Mouse (Mus musculus): Measurements from ENCODE around the gene Ids.
A peak's percentile ranks its signal among the peaks of the same experiment; 100 is the strongest.
"Not testable (repeated sequence)": the region's sequence is repeated elsewhere in the genome, so short reads cannot be mapped to it uniquely, and the experiment has no call there.

Gene Ids

DNA sequence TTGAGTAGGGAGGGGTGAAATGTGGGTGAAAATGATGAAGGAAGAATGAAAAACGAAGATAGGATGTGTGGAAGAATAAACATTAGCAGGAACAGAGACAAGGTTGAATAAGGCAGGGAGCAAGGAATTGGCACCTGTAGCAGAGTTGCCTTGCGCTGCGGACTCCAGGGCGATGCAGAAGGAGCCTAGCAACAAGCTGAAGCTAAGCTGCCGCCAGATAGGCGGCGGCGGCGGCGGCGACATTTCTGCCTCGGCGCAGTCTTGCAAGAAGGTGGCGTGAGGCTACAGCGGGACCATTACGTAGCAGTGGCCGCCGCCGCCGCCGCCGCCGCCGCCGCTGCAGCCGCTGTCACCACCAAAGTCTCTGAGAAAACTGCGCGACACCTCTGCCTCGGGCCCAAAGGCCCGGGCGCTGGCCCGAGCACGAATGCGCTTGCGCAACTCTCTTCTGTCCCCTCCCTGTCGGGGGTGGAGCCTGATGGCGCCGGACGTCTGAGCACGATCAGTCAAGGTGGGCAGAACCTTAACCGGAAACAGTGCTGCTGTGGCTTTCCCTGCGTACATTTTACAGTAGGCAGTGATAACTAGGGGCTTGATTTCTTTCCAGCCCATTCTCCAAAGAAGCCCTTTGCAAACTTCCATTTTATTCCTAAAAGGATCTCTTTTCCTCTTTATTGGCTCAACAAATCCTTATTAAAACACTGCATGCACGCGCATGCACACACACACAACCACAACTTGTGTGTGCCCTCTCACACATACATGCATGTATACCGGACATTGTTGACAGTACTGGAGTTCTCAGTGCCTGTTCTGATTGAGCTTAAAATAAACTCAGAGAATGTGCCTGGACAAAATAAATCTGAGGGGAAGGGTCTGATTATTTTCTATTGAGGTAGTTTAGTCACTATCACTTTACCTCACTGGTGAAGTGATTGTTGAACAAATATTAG lies at the start of gene Ids:
TSS of gene Ids (minus strand) at position 424 of the 953 bp plus-strand sequence.
- peak; percentile 79 for DNase-seq

DNA sequence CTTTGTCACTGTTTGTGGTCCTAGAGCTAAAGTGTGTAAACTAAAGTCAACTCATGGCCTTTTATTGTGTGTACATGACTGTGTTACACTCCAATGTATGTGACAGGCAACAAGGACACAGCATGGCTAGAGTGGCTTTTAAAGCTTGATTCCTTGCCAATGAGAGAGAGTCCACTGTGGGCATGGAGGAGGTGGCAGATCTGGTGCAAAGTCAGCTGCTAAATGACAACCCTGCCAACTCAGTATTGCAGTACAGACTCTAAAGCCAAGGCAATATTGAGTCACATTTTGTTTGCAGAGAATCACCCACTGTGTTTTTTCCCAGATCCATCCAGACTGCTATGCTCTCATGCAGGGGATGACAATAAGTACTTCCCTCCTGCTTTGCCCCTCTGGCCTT lies 27.8 kb upstream of the Ids start:
- DNase-seq: not testable (repeated sequence)

GRCm38 (mm10) chrX:70385962-70386351 lies 21.1 kb upstream of the Ids start:
- no peak for DNase-seq

GRCm38 (mm10) chrX:70385276-70385961 lies 20.5 kb upstream of the Ids start, which contains the start of gene 1110012L19Rik:
TSS of gene 1110012L19Rik (plus strand) at chrX:70385877.
- DNase-seq: peak; percentile 69

DNA sequence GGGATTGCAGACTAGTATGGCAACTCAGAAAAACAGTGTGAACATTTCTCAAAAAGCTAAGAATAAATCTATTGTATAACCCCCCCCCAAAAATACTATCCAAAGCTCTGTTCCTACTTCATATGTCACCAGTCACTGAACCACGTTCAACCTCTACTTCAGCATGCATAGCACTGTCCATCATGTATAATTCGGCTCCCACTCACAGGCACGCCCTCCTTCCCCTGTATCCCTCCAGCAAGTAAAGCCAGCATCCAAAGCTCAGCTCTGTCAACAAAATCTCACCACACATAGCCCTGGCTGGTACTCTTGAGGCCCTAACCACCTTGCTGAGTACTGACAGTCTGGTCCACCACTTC lies 20.0 kb upstream of the Ids start:
- DNase-seq: no peak

- DNase-seq: peak; percentile 6
Measured at GRCm38 (mm10) chrX:70374469-70375110, 9.7 kb upstream of the Ids start.

GRCm38 (mm10) chrX:70369758-70370157 lies 4.9 kb upstream of the Ids start:
- not testable (repeated sequence) for DNase-seq

DNA sequence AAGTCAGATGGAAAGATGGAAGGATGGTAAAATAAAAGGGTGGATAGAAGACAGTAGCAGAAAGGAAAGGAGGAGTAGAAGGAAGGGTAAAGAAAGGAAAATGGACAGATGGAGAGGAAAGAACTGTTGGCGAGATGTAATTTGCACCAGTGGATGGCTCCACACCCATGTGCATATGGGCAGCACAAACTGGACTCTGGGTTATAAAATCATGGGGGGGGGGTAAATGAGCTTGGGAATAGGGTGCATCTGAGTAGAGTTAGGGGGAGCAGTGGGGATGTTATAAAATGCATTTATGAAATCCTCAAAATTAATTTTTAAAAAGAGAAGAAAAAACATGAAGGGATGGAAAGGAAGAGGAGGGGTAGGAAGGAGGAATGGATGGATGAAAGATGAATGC lies 682 bp downstream of the Ids start:
- DNase-seq: no peak

DNA sequence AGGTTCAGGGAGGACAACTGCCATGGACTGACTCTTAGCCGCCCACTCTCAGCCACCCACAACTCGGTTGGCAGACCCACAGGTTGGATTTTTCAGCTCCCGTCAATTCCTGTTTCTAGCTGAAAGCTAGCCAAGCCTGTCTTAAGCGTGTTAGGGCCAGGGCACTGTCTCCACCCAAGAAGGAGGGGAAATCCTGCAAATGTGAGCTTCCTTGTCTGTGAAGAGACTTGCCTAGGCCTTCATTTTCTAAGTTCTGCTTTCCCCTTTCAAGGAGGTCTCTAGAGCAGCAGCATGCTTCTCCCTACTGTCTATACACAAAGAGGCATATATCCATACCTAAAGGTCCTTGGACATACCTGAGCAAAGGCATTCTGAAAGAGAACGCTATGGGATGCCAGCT lies 1.4 kb downstream of the Ids start:
- peak; percentile 4 for DNase-seq

GRCm38 (mm10) chrX:70362985-70363384 lies 1.9 kb downstream of the Ids start:
- DNase-seq: no peak

DNA sequence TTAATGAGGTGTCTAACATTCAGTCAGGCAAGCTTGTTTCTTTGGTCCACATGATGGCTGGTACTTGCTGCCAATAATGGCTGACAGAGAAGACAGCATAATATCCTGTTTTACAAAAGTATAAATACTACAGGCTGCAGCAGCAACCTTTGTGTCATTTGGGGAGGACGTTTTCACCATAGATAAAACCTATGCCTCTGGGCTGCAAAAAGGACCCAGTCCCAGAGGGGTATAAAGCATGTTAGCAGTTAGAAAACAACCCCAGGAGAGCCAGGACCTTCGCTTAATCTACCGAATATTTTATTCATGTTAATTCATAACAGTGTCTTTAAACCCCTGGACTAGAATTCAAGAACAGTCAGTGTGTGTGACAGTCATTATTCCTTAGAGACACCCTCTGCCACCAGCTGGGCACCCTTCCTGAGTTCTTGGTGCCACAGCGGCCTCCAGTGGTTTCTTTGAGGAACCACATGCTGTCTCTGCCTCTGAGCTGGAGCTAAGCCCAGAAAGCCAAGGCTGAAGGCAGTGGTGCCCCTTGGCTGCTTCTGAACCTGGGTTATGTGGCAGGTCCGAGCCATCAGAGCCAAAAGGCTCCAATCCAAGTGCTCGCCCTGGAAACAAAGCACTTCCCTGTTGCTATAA lies 34.6 kb downstream of the Ids start:
- peak; percentile 69 for DNase-seq

DNA sequence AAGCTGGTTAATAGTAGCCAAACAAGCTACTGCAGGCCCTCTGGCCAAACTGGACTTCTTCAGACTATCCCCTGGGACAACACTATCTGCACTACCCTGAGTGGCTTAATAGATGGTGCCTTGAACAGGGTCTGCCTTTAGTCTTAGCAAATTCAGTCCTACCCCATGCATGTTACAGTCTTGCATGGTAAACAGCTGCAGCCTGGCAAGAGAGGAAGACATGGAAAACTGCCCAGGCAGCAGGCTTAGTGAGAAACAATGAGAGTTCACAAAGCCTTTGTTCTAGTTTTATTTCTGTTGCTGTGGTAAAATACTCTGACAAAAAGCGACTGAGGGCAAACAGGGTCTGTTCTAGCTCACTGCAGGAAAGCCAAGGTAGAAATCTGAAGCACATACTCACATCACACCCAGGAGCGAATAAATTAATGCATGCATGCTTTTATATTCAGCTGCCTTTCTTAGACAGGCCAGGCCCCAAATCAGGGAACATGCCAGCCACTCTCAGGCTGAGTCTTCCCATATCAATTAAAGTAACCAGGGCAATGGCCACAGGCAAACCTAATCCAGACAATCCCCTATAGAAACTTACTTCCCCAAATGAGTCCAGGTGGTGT lies 36.2 kb downstream of the Ids start:
- DNase-seq: no peak

DNA sequence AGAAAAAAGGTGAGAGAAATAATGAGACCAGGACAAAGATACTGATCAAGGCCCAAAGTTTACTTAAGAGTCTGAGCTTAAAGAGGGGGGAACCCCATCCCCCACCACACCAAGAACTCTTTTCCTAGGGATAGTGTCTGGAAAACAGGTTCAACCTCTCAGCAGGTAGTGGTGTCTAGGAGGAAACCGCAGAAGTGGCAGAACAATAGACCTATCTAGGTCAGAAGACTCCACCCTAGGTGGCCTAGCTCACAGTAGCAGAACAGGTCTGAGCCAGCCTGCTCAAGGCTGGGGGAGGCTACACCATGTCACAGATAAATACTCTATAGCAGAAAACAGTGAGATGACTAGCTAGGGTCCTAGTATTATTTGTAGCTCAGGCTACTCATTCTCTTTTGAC lies 37.2 kb downstream of the Ids start:
- DNase-seq: no peak

DNA sequence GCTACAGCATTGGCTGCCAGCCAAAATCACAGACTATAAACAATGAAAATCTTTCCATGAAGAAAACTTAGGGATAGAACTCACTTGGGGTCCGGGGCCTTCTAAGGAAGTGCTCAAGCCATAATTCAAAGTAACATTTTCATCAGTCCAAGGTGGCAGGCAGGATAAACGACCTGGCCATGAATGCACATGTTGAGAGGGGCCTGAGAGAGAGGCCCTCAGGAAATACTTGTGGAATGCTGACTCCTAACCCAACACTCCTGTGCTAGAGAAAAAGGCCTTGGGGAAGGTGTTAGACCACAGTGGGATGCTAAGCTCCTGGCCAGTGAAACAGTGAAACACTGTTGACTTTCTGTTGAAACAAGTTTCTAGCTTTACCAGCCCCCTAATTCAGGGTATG lies 45.6 kb downstream of the Ids start:
- no peak for DNase-seq

DNA sequence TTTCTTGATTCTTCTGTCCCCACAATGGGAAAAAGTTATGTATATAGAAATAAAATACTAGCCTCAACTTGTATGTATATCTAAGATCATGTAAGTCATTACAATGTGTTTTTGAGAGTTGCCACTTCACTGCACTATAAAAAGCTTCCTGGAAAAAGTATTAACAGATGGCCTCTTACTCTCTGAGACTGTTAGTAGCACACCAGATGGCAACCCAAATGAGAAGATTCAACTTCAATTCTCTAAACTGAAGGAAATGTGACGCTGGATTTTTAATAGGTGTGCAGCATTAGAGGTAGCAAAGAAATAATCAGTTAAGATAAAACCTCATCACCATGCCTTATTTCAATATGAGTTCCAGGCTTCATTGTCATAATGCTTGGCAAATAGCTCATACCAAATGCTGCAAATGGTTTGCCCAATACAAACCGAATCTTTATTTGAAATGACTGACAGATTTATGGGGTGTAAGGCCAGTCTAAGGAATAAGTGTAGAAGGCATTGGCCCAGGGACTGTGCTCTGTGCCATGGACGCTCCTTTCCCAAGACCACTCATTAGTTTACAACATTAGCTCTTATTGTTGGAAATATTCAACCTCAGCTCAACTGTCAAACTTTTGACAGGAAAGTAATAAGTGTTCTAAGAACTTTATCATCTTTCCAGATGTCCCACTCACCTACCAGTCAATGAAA lies 49.8 kb downstream of the Ids start:
- no peak for DNase-seq

Measured in cerebellum, adult 8-10 months (tissue).